Mouse (Mus musculus): ENCODE data around the gene Mog.
"Not testable (repeated sequence)": the region's sequence is repeated elsewhere in the genome, so short reads cannot be mapped to it uniquely, and the experiment has no call there.

Gene Mog

DNA sequence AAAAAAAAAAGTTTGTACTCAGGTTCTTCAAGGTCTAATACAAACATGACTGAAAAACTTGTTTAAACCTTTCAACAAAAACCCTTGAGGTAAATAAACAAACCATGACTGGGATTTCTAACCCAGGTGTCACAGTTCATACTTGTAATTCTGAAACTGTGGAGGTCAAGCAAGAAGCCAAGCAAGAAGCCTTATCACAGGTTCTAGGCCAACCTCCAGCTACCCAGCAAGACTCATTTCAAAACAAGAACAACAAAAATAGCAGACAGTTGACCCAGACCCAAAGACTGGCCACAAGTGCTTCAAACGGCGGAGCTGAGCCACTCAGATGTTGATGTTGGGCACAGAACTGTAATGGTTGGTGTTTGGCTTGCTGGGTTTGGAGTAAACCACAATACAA is 28.7 kb downstream of the Mog start:
- no peak for DNase-seq (ENCODE audit: low spot score)

GRCm38 (mm10) chr17:36993770-36994325 is 29.4 kb downstream of the Mog start:
- no peak for DNase-seq (ENCODE audit: low spot score)

DNA sequence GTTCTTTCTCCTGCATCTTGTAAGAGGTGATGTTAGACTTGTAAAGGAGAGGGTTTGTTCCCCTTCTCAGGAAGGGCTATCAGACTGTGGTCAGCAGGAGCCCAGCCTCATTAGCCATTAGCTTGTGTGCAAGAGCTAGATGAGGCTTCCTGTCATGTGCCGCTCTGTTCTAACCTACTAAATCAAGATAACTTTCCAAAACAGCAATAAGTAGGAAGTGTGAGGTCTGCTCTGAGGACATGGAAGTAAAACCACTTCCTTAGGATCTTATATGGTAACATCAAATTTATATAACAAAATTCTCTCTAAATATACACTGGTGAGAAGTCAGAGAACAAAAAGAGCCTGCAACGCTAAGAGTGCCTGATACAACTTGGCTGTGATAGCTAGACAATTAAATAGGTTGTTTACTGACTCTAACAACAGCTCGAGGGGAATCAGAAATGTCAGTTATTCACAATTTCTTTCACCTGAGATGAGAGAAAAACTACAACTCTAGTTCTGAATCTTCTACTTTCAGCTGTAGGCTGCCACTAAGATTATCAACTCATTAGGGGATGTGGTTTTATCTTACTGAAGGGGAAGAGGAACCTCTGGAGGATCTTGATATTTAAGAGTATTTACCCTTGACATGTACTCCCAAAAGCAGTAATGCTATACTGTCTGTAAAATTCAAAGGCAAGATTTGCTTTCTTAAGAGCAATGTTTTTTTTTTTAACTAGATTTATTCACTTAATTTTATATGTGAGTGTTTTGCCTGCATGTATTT is 30.7 kb downstream of the Mog start:
- no peak for DNase-seq (ENCODE audit: low spot score)

- DNase-seq (ENCODE audit: low spot score): not testable (repeated sequence)
Measured at GRCm38 (mm10) chr17:36990630-36991029, 32.6 kb downstream of the Mog start.

GRCm38 (mm10) chr17:36989437-36989836 is 33.8 kb downstream of the Mog start, which contains the start of gene H2-M5:
Gene H2-M5, minus strand, starts transcription at chr17:36989537.
- DNase-seq (ENCODE audit: low spot score): no peak

DNA sequence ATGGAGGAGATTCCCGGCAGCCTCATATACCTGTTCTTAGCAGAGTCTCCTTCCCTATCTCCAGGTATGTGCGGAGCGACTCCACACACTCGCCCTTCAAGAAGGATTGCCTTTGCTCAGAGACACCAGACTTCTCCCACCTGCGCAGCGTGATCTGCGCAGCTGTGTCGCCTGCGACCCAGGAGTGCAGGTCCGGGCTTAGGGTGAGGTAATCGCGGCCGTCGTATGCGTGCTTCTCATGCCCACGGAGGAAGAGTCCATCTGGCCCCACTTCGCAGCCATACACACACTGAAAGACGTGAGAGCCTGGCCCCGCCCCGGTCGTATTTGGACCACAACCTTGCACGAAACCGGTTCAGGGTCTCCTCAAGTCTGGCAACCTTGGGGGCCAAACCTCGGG is 34.7 kb downstream of the Mog start:
- DNase-seq (ENCODE audit: low spot score): no peak

GRCm38 (mm10) chr17:36982253-36983155 is 40.7 kb downstream of the Mog start:
- DNase-seq (ENCODE audit: low spot score): no peak

- DNase-seq (ENCODE audit: low spot score): no peak
Measured at GRCm38 (mm10) chr17:36981845-36982244, 41.4 kb downstream of the Mog start.

- DNase-seq (ENCODE audit: low spot score): no peak
Measured at GRCm38 (mm10) chr17:36981221-36981813, 41.9 kb downstream of the Mog start, which contains the start of gene 2410137M14Rik. Gene 2410137M14Rik, minus strand, starts transcription at chr17:36981237.

DNA sequence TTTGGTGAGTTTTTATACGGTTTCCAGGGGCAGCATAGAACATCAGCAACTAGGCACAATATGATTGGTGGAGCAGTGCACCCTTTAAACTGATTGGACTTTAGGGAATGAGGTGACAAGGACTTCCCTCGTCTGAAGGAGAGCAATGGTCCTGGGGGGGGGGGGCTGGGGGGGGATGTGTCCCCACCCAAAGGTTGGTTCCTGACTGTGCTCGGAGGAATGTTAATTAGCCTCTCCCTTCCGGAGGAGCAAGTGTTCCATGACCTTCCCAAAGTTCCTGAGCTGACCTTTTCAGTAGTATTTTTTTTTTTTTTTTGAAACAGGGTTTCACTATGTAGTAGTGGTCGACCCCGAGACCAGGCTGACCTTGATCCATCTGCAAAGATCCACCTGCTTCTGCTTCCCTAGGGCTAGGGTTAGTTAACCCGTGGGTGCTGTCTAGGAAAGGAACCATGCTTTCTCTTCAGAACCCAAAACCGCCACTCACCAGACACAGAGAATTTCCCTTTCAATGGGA is 49.9 kb downstream of the Mog start:
- no peak for DNase-seq (ENCODE audit: low spot score)

GRCm38 (mm10) chr17:36972791-36973190 is 50.4 kb downstream of the Mog start:
- DNase-seq (ENCODE audit: low spot score): no peak

DNA sequence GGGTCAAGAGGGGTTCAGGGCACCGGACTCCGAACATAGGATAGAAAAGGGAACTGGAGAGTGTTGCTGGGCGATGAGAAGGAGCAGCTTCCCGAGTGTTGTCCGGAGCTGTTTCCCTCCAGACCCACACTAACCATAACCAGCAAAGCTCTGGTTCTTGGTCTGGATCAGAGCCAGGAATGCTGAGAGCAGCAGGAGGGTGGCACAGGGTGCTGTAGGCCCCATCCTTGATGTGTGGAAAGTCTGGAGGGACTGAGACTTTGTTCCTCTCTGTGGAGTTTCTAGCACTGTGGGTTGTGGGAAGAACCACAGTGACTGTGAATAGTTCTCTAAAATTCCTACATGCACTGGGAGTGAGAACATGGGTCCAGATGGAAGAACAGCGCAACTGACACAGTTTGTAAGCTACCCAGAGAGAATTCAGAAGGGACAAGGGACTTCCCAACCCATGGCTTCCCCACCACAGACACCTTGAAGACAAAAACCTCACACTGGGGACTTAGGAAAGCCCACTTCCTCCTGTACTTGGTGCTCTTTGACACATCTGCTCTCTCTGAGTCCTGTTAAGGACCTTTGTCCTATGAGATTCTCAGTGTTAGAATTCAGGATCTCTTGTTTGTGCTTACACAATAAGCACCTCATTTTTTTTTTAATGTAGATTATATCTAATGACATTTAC is 51.9 kb downstream of the Mog start:
- no peak for DNase-seq (ENCODE audit: low spot score)

DNA sequence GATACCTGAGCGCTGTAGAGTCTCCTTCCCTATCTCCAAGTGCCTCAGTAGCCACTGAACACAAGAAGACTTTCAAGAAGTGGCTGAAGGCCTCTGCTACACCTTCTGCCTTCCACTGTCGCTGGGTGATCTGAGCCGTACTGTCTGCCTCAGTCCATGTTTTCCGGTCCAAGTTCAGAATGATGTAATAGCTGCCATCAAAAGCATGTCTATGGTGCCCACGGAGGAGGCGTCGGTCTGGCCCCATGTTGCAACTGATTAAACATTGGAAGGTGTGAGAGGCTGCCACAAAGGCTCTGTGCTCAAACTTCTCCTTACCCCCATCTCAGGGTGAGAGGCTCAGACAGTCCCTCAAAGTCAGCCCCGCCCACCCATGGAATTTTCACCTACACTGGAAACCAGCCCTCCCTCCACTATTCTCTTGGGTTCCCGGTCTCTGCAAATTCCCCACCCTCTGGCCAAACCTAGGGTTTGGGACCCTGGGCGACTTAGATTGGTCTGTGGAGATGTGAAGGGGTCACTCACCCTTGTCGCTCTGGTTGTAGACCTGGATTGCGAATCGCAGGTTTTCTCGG is 52.8 kb downstream of the Mog start:
- no peak for DNase-seq (ENCODE audit: low spot score)

GRCm38 (mm10) chr17:36966875-36967274 is 56.3 kb downstream of the Mog start:
- DNase-seq (ENCODE audit: low spot score): no peak

- DNase-seq (ENCODE audit: low spot score): no peak
Measured at GRCm38 (mm10) chr17:36961125-36961524, 62.1 kb downstream of the Mog start.

All from ovary, adult 18-20 months (tissue).